Mouse (Mus musculus) CD8-positive naive resting alpha-beta T cell, adult 57 days (primary cell): ENCODE measurements around the gene Cdh16. TPM values are rescaled to one million over a fixed set of nuclear protein-coding genes. Genes with fewer than 3 reads are reported as not detected.

Experiments
- total RNA-seq: library from RNA; stranded (reverse); gene quantifications from one replicate; pipeline ENCODE4 v1.2.4, GENCODE M21; 2023

Gene Cdh16
- not detected for total RNA-seq

GRCm38 (mm10) chr8:104624161-104624560 lies at the start of gene Cdh16:
Gene Cdh16, minus strand, starts transcription at chr8:104624396.

GRCm38 (mm10) chr8:104641426-104642323 lies 17.5 kb upstream of the Cdh16 start, which contains the start of gene Ciao2b:
Gene Ciao2b, minus strand, starts transcription at chr8:104641965.

GRCm38 (mm10) chr8:104630981-104631663 lies 6.9 kb upstream of the Cdh16 start, which contains the start of gene Rrad:
Gene Rrad, minus strand, starts transcription at chr8:104631327.

GRCm38 (mm10) chr8:104591133-104591834 lies 32.9 kb downstream of the Cdh16 start, which contains the start of gene Pdp2:
Gene Pdp2, plus strand, starts transcription at chr8:104591451.

Other genes with a start within 250 kb of the Cdh16 start
- 2.6 TPM for gene Cmtm4, start 228.6 kb downstream of the Cdh16 start, total RNA-seq
- 51.6 TPM for gene Dync1li2, start 181.3 kb downstream of the Cdh16 start, total RNA-seq
- 0.31 TPM for gene Terb1, start 114.5 kb downstream of the Cdh16 start, total RNA-seq
- gene Nae1, start 89.8 kb downstream of the Cdh16 start, total RNA-seq: 32.4 TPM
- gene Car7, start 89.7 kb downstream of the Cdh16 start, total RNA-seq: 1.7 TPM
- 11.0 TPM for gene Pdp2, start 32.9 kb downstream of the Cdh16 start, total RNA-seq
- gene Rrad, start 6.9 kb upstream of the Cdh16 start, total RNA-seq: 33.6 TPM
- 29.1 TPM for gene Ciao2b, start 17.6 kb upstream of the Cdh16 start, total RNA-seq
- not detected for gene Ces2a, start 109.6 kb upstream of the Cdh16 start, total RNA-seq
- not detected for gene Ces2b, start 207.2 kb upstream of the Cdh16 start, total RNA-seq
- not detected for gene Ces2c, start 222.7 kb upstream of the Cdh16 start, total RNA-seq